Mouse (Mus musculus) spleen, postnatal 36 days (tissue): ENCODE results near the gene Yap1.

Experiments
- DNase-seq, 2 experiments: peaks; one replicate each; pipeline ENCODE4 v3.0.0; 2022; ENCODE audit warnings: low spot score in 2 of 2, mixed read lengths in 1 of 2

Gene Yap1

GRCm38 (mm10) chr9:8004370-8004991, at the start of gene Yap1:
Gene Yap1, minus strand, starts transcription at chr9:8004596.
- peak; percentile 24 to 34 for DNase-seq

- no peak for DNase-seq
Measured at GRCm38 (mm10) chr9:8043044-8043387, 38.6 kb upstream of the Yap1 start.

- peak; percentile 76 to 80 for DNase-seq
Measured at GRCm38 (mm10) chr9:8042338-8043043, 38.1 kb upstream of the Yap1 start, which contains the start of gene Cfap300. Gene Cfap300, minus strand, starts transcription at chr9:8042823.

- no peak for DNase-seq
Measured at GRCm38 (mm10) chr9:8035546-8035945, 31.1 kb upstream of the Yap1 start.

- no peak for DNase-seq
Measured at GRCm38 (mm10) chr9:8035091-8035490, 30.7 kb upstream of the Yap1 start.

GRCm38 (mm10) chr9:8034143-8034542, 29.7 kb upstream of the Yap1 start:
- no peak for DNase-seq

GRCm38 (mm10) chr9:8032847-8033246, 28.5 kb upstream of the Yap1 start:
- no peak for DNase-seq

GRCm38 (mm10) chr9:8018609-8019008, 14.2 kb upstream of the Yap1 start:
- no peak for DNase-seq

- DNase-seq: peak; percentile 83 to 85
Measured at GRCm38 (mm10) chr9:8017253-8017913, 13.0 kb upstream of the Yap1 start.

GRCm38 (mm10) chr9:8003301-8004271, 810 bp downstream of the Yap1 start:
- no peak for DNase-seq

GRCm38 (mm10) chr9:8002806-8003205, 1.6 kb downstream of the Yap1 start:
- DNase-seq: no peak

GRCm38 (mm10) chr9:8001352-8001751, 3.0 kb downstream of the Yap1 start:
- no peak for DNase-seq

GRCm38 (mm10) chr9:7994275-7994674, 10.1 kb downstream of the Yap1 start:
- no peak for DNase-seq

GRCm38 (mm10) chr9:7992651-7993050, 11.7 kb downstream of the Yap1 start:
- DNase-seq: no peak

- DNase-seq: no peak
Measured at GRCm38 (mm10) chr9:7990897-7991296, 13.5 kb downstream of the Yap1 start.

- DNase-seq: no peak
Measured at GRCm38 (mm10) chr9:7987119-7987518, 17.3 kb downstream of the Yap1 start.

- DNase-seq: no peak
Measured at GRCm38 (mm10) chr9:7984287-7984686, 20.1 kb downstream of the Yap1 start.

- no peak for DNase-seq
Measured at GRCm38 (mm10) chr9:7983665-7984064, 20.7 kb downstream of the Yap1 start.

- no peak for DNase-seq
Measured at GRCm38 (mm10) chr9:7980162-7980561, 24.2 kb downstream of the Yap1 start.

GRCm38 (mm10) chr9:7979153-7979916, 25.1 kb downstream of the Yap1 start:
- DNase-seq: no peak

GRCm38 (mm10) chr9:7978502-7978901, 25.9 kb downstream of the Yap1 start:
- DNase-seq: no peak
